Mouse (Mus musculus): ENCODE results near the gene Nos3.

DNA sequence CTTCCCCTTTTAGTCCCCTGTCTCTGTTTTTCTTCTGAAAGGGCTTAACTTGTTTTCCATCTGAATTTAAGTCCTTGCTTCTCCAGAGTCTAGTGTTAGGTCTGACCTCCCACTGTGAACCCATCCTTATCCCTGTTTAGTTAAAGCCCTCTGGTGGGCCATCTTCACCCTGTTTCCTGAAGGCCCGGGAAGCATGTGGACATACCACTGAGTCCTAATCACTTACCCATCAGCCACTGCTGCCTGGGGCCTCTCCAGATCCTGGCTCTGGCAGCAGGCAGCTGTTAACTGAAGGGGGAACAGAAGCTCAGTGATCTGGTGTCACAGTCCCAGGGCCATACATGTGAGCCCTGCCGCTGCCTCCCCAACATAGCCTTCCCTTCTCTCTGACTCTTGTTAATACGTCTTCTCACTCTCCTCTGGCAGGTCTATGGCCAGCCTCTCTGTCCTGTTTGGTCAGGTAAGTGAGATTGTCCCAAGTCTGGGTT is 40.8 kb downstream of the Nos3 start:
- TF ChIP-seq CTCF (conservative IDR thresholded peaks at IDR 0.05; ENCODE audit: insufficient read depth, insufficient read length, low read depth, low read length): no peak
- no peak for TF ChIP-seq POLR2A (IDR thresholded peaks at IDR 0.05; ENCODE audit: low read depth, low read length)
